Mouse (Mus musculus) lung, postnatal 0 days (tissue): ENCODE results near the gene Myo1b.

Source experiments
- CTCF ChIP-seq: IDR thresholded peaks from 2 replicates; pipeline ENCODE4 v1.5.1; 2016; ENCODE audit warnings: antibody characterized with exemption, mild to moderate bottlenecking
- EP300 ChIP-seq: IDR thresholded peaks from 2 replicates; pipeline ENCODE4 v1.6.1; 2016; ENCODE audit warnings: antibody characterized with exemption, mild to moderate bottlenecking, control low read depth

GRCm38 (mm10) chr1:51778241-51778640 is 137.6 kb downstream of the Myo1b start:
- TF ChIP-seq EP300 (no peak), CTCF (no peak)
